Mouse (Mus musculus): Measurements from ENCODE around the gene Rapgef5. TPM values are rescaled to one million over a fixed set of nuclear protein-coding genes. Genes with fewer than 3 reads are reported as not detected.
A peak's percentile ranks its signal among the peaks of the same experiment; 100 is the strongest.

Gene Rapgef5
- total RNA-seq, 2 experiments from 2014 or later, result 103 to 112 TPM

DNA sequence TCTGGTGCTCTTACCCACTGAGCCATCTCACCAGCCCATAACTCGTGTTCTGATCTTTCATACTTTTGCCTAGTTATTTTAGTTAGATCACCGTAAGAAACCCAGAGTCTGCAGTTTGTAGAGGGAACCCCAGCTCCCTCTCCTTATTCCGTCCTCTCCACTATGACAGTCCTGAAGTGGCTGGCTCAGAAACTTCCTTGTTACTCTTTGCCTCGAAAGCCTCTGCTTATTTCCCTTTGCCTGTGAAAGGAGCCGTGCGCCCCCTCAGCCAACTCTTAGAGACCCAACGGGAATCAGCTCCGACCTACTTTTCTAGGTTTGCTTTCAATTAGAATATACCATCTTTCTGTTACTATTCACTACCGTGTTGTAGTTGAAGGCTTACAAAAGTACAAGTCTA, 186.6 kb downstream of the Rapgef5 start:
- DNase-seq, result no peak
- intact Hi-C loops (cut with DNase I), result no loop called here

DNA sequence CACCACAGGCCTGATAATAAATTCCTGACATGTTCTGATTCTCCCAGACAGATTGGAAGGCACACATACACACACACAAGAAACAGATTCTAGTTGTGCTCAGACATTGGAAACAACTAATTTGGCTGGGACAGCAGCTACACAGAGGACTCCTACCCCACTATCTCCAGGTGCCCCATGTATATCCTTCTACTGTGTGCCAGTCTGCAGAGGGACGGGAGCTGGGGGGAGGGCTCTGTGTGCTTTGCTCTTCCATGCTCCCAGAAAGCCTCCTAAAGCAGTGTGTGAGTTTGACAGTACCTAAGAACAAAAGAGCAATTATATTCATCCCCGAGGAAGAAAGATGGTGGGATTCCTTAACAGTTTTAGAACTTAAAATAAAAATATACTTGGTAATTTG, 187.1 kb downstream of the Rapgef5 start:
- intact Hi-C loops (cut with DNase I), result no loop called here
- DNase-seq, result no peak

GRCm38 (mm10) chr12:117705308-117705707, 189.0 kb downstream of the Rapgef5 start:
- no peak for DNase-seq
- intact Hi-C loops (cut with DNase I), result no loop called here

DNA sequence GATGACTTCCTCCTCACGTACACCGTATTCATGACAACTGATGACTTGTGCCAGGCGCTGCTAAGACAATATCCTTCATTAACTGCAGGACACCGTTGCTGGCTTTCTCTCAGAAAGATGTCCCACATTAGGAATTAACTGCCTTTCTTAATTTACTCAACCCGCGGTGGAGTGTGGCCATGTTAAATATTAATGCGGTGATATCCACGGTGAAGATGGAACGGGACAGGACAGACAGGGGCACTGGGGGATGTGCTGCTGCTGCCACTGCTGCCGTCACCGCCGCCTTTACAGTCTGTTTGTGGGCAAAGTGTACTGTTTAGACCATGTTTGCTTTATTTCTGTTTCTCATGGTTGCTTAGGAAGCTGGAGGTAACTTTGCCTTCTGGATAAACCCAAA, 193.0 kb downstream of the Rapgef5 start:
- DNase-seq, result no peak
- intact Hi-C loops (cut with DNase I), result no loop called here

GRCm38 (mm10) chr12:117712474-117712873, 196.2 kb downstream of the Rapgef5 start:
- no peak for DNase-seq
- intact Hi-C loops (cut with DNase I), result no loop called here

DNA sequence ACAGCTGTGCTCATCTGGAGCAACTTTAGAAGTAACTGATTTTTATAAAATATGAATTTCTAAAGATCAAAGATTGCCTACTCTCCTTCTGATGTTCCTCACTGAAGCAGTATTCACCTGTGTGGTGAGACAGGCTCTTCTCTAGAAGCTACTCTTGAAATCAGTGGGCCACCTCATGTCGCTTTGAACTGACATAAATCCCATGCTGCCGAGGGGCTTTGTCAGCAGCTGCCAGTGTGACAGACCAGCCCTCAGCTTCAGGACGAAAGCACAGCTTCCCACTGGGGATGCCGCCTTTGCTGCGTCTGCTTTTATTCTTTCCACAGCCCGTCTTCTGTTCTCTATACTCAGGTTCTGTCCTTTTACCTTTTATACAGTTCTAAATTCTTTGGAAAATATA, 197.3 kb downstream of the Rapgef5 start:
- no peak for DNase-seq
- intact Hi-C loops (cut with DNase I), result no loop called here

DNA sequence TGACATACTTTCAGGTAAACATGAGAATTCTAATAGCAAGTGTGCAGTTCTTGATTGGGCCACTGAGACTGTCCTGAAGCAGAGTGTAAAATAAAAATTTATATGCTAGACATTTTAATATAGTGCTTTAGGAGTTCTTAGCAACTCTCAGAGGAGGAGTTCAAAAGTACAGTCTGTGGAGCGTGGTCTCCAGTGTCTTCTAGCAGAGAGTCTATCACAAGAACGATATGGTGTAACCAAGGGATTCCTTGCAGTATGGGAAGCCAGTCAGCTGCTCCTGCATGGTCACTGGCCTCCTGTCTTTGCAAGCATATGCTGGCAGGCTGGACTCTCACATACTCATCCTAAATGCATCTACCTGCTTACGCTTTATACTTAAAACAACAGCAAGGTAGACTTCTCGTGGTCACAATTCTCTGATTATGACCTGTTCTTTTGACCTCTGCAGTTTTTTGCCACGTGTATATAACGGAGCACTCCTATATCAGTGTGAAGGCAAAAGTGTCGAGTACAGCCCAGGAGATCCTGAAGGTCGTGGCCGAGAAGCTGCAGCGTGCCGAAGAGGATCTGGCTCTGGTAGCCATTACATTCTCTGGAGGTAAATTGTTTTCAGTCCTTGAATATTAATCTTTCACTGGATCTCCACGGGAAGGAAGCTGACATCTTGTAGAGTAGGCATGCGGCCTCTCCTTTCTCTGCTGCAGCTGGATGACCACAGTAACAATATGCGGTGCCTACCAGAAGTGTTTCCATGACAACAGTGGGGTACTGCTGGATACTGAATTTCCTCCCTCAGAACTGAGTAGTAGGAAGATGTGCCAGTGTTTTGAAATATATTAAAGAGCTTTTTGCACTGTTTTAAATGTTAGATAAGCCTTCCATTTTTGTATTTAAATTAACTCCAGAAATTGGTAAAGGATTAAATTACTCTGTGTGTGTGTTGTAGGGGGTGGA, 204.8 kb downstream of the Rapgef5 start:
- intact Hi-C loops (cut with DNase I), result no loop called here
- no peak for DNase-seq

- intact Hi-C loops (cut with DNase I), result no loop called here
Observed at GRCm38 (mm10) chr12:117721748-117722150, 205.5 kb downstream of the Rapgef5 start.

DNA sequence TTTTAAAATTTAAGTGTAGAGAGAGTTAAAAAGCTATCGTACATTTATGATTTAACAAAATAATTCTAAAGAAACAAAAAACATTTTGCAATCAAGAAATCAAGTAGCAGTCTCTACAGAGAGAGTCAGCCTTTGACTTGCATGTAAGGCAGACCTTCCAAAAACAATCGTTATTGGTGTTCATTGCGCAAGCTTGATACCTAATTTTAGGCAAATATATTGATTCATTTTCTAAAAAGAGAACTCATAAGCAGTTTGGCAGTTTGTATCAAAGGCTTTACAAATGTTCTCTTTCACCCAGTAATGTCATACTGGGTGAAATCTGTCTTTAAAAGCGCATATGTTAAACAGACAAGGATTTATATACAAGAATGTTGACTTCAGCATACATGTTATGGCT, 208.7 kb downstream of the Rapgef5 start:
- intact Hi-C loops (cut with DNase I), result no loop called here
- DNase-seq, result no peak

More at GRCm38 (mm10) chr12:117721748-117722150, 205.5 kb downstream of the Rapgef5 start:
- DNase-seq, result no peak

GRCm38 (mm10) chr12:117727481-117728177, 211.3 kb downstream of the Rapgef5 start:
- intact Hi-C loops (cut with DNase I), result no loop called here
- DNase-seq, result no peak

DNA sequence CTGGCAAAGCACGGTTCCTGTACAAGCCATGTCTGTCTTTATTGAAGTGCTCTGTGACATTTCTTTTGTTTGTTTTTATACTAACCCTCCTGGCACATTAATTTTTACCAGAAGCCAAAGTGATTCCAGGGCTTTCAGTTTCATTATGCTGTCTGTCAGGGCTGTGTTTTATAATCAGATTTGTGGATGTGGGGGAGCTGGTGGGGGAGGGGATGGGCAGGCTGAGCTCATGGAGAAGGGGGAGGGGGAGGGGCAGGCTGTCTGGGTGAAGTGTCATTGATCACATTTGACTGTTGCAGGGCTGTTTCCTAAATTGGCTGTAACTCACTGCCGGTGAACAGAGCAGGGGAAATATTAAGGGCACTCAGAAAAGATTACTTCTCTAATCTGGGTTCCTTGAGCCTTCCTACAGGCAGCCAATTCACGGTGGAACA, 211.9 kb downstream of the Rapgef5 start:
- intact Hi-C loops (cut with DNase I), result no loop called here
- DNase-seq, result peak; percentile 29

DNA sequence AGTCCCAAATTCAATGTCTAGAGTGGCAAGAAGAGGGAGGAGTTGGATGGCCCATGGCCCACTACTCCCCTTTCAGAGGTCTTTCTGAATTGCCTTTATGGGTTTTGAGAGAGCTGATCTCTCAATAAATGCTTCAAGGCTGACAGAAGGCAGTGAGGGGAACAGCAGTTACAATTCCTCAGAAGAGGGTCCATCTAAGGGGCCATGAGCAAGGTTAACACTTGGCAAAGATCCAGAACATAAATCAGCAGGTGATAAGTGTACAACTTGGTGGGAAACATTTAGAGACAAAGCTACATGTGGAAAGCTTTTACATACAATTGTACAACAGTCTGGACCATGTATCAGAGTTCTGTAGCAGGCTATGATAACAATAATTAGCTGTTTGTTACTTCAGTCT, 217.3 kb downstream of the Rapgef5 start:
- intact Hi-C loops (cut with DNase I), result no loop called here

GRCm38 (mm10) chr12:117736130-117736529, 219.9 kb downstream of the Rapgef5 start:
- no peak for DNase-seq
- intact Hi-C loops (cut with DNase I), result no loop called here

More for the DNA sequence above, 217.3 kb downstream of the Rapgef5 start:
- DNase-seq, result no peak

DNA sequence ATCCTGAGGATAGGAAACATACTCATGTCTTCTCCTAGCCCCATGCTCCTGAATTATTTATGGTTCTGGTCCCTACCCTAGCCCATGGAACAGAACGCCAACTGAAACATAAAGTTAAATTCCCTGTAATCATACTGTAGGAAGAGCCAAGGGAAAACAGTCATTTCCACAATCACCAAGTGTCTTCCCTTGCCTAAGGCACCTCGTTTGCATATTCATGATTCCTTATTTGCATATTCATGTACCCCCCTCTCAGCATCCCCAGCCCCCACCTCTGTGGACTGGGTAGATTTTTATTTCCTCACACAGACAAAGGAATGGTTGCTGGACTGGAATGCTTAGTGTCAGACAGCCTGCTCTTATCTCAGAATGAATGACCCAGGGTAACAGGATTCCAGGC, 220.6 kb downstream of the Rapgef5 start:
- intact Hi-C loops (cut with DNase I), result no loop called here
- DNase-seq, result no peak

DNA sequence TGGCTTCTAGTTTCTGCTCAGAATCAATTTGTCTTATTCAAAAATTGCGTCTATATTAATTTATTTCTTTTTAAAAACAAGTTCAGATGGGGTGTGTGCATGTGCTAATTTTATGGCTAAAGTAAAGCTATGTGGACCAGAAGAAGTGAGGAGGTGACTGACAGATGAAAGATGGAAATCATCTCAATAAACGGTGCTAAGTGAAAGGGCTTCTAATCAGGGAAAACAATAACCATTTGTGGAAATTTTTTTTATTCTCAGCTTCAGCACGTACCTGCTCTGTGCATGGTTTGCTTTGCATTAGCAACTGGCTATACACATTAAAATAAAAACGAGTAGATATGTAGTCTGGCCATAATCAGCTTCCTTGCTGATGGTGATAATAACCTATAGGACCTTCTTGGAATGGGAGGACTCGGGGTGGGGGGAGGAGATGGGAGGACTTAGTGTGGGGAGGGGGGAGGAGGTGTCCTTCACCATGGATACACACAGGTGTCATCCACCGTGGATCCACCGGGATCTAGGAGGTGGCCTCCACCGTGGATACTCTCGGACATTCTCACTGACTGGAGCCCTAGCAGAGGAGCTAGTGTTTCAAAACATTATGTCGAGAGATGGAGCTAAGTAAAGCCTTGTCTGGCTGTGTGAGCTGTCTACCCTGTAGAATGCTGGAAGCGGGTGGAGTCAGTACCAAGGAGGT, 221.2 kb downstream of the Rapgef5 start:
- no peak for DNase-seq
- intact Hi-C loops (cut with DNase I), result no loop called here

DNA sequence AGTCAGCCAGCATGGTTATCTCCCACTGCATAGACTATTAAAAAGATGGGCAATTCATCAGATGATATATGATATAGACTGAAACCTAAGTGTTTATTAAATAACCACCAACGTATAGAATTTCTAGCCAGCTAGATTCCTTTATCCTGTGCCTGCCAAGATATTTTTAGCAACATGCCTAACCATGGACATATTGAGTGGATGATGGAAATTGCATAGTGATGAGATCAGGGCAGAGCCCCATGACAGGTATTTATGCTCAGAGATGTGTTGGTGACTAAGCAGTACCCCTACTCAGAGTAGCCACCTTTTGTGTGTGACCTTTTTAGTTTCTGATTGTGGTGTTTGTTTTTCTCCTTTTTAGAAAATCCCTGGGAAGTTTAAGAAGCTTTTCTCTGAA, 226.2 kb downstream of the Rapgef5 start:
- intact Hi-C loops (cut with DNase I), result no loop called here
- no peak for DNase-seq

GRCm38 (mm10) chr12:117744580-117745483, 228.6 kb downstream of the Rapgef5 start:
- DNase-seq, result no peak
- intact Hi-C loops (cut with DNase I), result no loop called here

GRCm38 (mm10) chr12:117746611-117747010, 230.3 kb downstream of the Rapgef5 start:
- intact Hi-C loops (cut with DNase I), result no loop called here
- no peak for DNase-seq

- DNase-seq, result no peak
- intact Hi-C loops (cut with DNase I), result no loop called here
Observed at GRCm38 (mm10) chr12:117751045-117751444, 234.8 kb downstream of the Rapgef5 start.
